Mouse (Mus musculus) hindbrain, embryonic 14.5 days (tissue): Measurements from ENCODE around the gene Ubxn7. TPM values are rescaled to one million over a fixed set of nuclear protein-coding genes. Genes with fewer than 3 reads are reported as not detected.

ENCODE experiments used
- ATAC-seq: fragments of 200-750 bp; cut with Nextera tagmentation; 2 replicates; pipeline ENCODE4 v1.8.0; 2017; ENCODE audit warnings: moderate number of reproducible peaks, mild to moderate bottlenecking, moderate TSS enrichment, moderate library complexity; ENCODE audit not compliant: low FRiP score
- DNase-seq: peaks from one replicate; pipeline ENCODE4 v3.0.0-alpha.2; 2015; ENCODE audit warnings: low spot score
- H3K27ac ChIP-seq: fragments of 300-500 bp; sonication (generic); 2 replicates; pipeline ENCODE4 v1.5.1; 2014; ENCODE audit warnings: mild to moderate bottlenecking, moderate library complexity
- H3K27me3 ChIP-seq: fragments of 300-500 bp; sonication (generic); 2 replicates; pipeline ENCODE4 v1.6.1; 2014; ENCODE audit warnings: mild to moderate bottlenecking, low read length, mixed read lengths; ENCODE audit not compliant: control insufficient read depth, insufficient read depth
- H3K36me3 ChIP-seq: fragments of 300-500 bp; sonication (generic); replicated peaks from 2 replicates; pipeline ENCODE4 v1.6.1; 2014; ENCODE audit not compliant: control insufficient read depth, insufficient read depth
- H3K4me1 ChIP-seq: fragments of 300-500 bp; sonication (generic); replicated peaks from 2 replicates; pipeline ENCODE4 v1.6.1; 2014; ENCODE audit warnings: antibody characterized with exemption, low read length, mixed read lengths; ENCODE audit not compliant: control insufficient read depth, insufficient read depth
- H3K4me2 ChIP-seq: fragments of 300-500 bp; sonication (generic); replicated peaks from 2 replicates; pipeline ENCODE4 v1.6.1; 2014; ENCODE audit warnings: mild to moderate bottlenecking, moderate library complexity
- H3K4me3 ChIP-seq: fragments of 300-500 bp; sonication (generic); replicated peaks from 2 replicates; pipeline ENCODE4 v1.5.1; 2014; ENCODE audit warnings: mild to moderate bottlenecking, low read length
- H3K9ac ChIP-seq: fragments of 300-500 bp; sonication (generic); 2 replicates; pipeline ENCODE4 v1.6.1; 2014
- H3K9me3 ChIP-seq: fragments of 300-500 bp; sonication (generic); 2 replicates; pipeline ENCODE4 v1.6.1; 2016; ENCODE audit warnings: low read length; ENCODE audit not compliant: control insufficient read depth
- WGBS: fragments of 180-500 bp; shearing (Covaris S2); extraction: QIAGEN DNeasy Blood & Tissue Kit; methylation state at CpG from one replicate; pipeline ENCODE4 v1.1.7; 2014; 5-methylcytosine and 5-hydroxymethylcytosine counted together
- polyA plus RNA-seq: library from polyadenylated mRNA; unstranded; fragments of >200 nt; fragmentation: Nextera tagmentation; extraction: Ambion mirVana; gene quantifications from 2 replicates; pipeline ENCODE4 v1.2.1, GENCODE M21; 2014

The Ubxn7 gene
- polyA plus RNA-seq, 1 experiment from 2014 or later, result 23.8 TPM

- WGBS, result 90% methylated on average over 2 of the region's 2 CpGs
- H3K4me1 ChIP-seq, result no peaks in the 10 kb centered on the region
- no peaks in the 10 kb centered on the region for H3K27me3 ChIP-seq
- no peak overlapping the region for H3K4me3 ChIP-seq
- peaks cover 45% of the 10 kb centered on the region for H3K36me3 ChIP-seq
- DNase-seq (no peak), ATAC-seq (no peak)
- no peak overlapping the region for H3K27ac ChIP-seq
- no peak overlapping the region for H3K9ac ChIP-seq
- H3K9me3 ChIP-seq, result no peaks in the 10 kb centered on the region
- no peak overlapping the region for H3K4me2 ChIP-seq
Measured at GRCm38 (mm10) chr16:32363530-32363929, 31.5 kb downstream of the Ubxn7 start.

GRCm38 (mm10) chr16:32371351-32371750 lies 39.3 kb downstream of the Ubxn7 start:
- H3K9me3 ChIP-seq, result no peaks in the 10 kb centered on the region
- H3K4me1 ChIP-seq, result no peaks in the 10 kb centered on the region
- peaks cover 81% of the 10 kb centered on the region for H3K36me3 ChIP-seq
- no peak overlapping the region for H3K4me2 ChIP-seq
- no peak overlapping the region for H3K27ac ChIP-seq
- no peaks in the 10 kb centered on the region for H3K27me3 ChIP-seq
- no peak overlapping the region for H3K9ac ChIP-seq
- WGBS, result 89% methylated on average over 4 of the region's 4 CpGs
- no peak overlapping the region for H3K4me3 ChIP-seq
- ATAC-seq (no peak), DNase-seq (no peak)

- ATAC-seq, result no peak
- no peaks in the 10 kb centered on the region for H3K27me3 ChIP-seq
Measured at GRCm38 (mm10) chr16:32379575-32379974, 47.5 kb downstream of the Ubxn7 start.

GRCm38 (mm10) chr16:32382901-32383300 lies 50.8 kb downstream of the Ubxn7 start:
- DNase-seq, result no peak
- Histone ChIP-seq H3K4me1 (no peaks in the 10 kb centered on the region), H3K4me2 (no peak overlapping the region), H3K27me3 (no peaks in the 10 kb centered on the region), H3K27ac (no peak overlapping the region), H3K9ac (no peak overlapping the region), H3K36me3 (peaks cover 93% of the 10 kb centered on the region), H3K4me3 (no peak overlapping the region), H3K9me3 (no peaks in the 10 kb centered on the region)
- ATAC-seq, result no peak

More at GRCm38 (mm10) chr16:32379575-32379974, 47.5 kb downstream of the Ubxn7 start:
- no peaks in the 10 kb centered on the region for H3K4me1 ChIP-seq
- H3K4me3 ChIP-seq, result no peak overlapping the region
- H3K36me3 ChIP-seq, result peaks cover 93% of the 10 kb centered on the region
- no peak overlapping the region for H3K4me2 ChIP-seq
- H3K9me3 ChIP-seq, result no peaks in the 10 kb centered on the region
- H3K9ac ChIP-seq, result no peak overlapping the region
- H3K27ac ChIP-seq, result no peak overlapping the region
- 98% methylated on average over 2 of the region's 2 CpGs for WGBS
- no peak for DNase-seq

GRCm38 (mm10) chr16:32384885-32385284 lies 52.8 kb downstream of the Ubxn7 start:
- no peak overlapping the region for H3K4me2 ChIP-seq
- WGBS, result 89% methylated on average over 2 of the region's 2 CpGs
- peaks cover 81% of the 10 kb centered on the region for H3K36me3 ChIP-seq
- no peaks in the 10 kb centered on the region for H3K9me3 ChIP-seq
- H3K4me3 ChIP-seq, result no peak overlapping the region
- H3K4me1 ChIP-seq, result no peaks in the 10 kb centered on the region
- H3K27ac ChIP-seq, result no peak overlapping the region
- DNase-seq, result no peak
- ATAC-seq, result no peak
- H3K9ac ChIP-seq, result no peak overlapping the region
- H3K27me3 ChIP-seq, result no peaks in the 10 kb centered on the region

- DNase-seq (no peak), ATAC-seq (no peak)
- Histone ChIP-seq H3K9me3 (no peaks in the 10 kb centered on the region), H3K4me1 (no peaks in the 10 kb centered on the region), H3K9ac (no peak overlapping the region), H3K27me3 (no peaks in the 10 kb centered on the region), H3K36me3 (peaks cover 78% of the 10 kb centered on the region), H3K4me2 (no peak overlapping the region), H3K4me3 (no peak overlapping the region), H3K27ac (no peak overlapping the region)
- 87% methylated on average over 3 of the region's 3 CpGs for WGBS
Measured at GRCm38 (mm10) chr16:32386826-32387225, 54.8 kb downstream of the Ubxn7 start.

GRCm38 (mm10) chr16:32389049-32389448 lies 57.0 kb downstream of the Ubxn7 start:
- ATAC-seq, result no peak
- no peaks in the 10 kb centered on the region for H3K9me3 ChIP-seq
- peaks cover 64% of the 10 kb centered on the region for H3K36me3 ChIP-seq
- no peak overlapping the region for H3K27ac ChIP-seq
- no peaks in the 10 kb centered on the region for H3K4me1 ChIP-seq
- H3K27me3 ChIP-seq, result no peaks in the 10 kb centered on the region
- DNase-seq, result no peak
- H3K4me2 ChIP-seq, result no peak overlapping the region
- no peak overlapping the region for H3K9ac ChIP-seq
- no peak overlapping the region for H3K4me3 ChIP-seq

GRCm38 (mm10) chr16:32389841-32390240 lies 57.8 kb downstream of the Ubxn7 start:
- Histone ChIP-seq H3K4me1 (no peaks in the 10 kb centered on the region), H3K27me3 (no peaks in the 10 kb centered on the region), H3K36me3 (peaks cover 58% of the 10 kb centered on the region), H3K27ac (no peak overlapping the region), H3K4me3 (no peak overlapping the region), H3K9ac (no peak overlapping the region), H3K9me3 (no peaks in the 10 kb centered on the region), H3K4me2 (no peak overlapping the region)
- DNase-seq, result no peak
- 94% methylated on average over 3 of the region's 3 CpGs for WGBS
- no peak for ATAC-seq

- DNase-seq (no peak), ATAC-seq (no peak)
- H3K27me3 ChIP-seq, result no peaks in the 10 kb centered on the region
- H3K36me3 ChIP-seq, result peaks cover 48% of the 10 kb centered on the region
- no peak overlapping the region for H3K27ac ChIP-seq
- H3K9me3 ChIP-seq, result no peaks in the 10 kb centered on the region
- no peaks in the 10 kb centered on the region for H3K4me1 ChIP-seq
- no peak overlapping the region for H3K9ac ChIP-seq
- WGBS, result 90% methylated on average over 3 of the region's 3 CpGs
- H3K4me2 ChIP-seq, result no peak overlapping the region
- H3K4me3 ChIP-seq, result no peak overlapping the region
Measured at GRCm38 (mm10) chr16:32390882-32391281, 58.8 kb downstream of the Ubxn7 start.
